Mouse (Mus musculus): ENCODE data around the gene Daxx.

- TF ChIP-seq CTCF (IDR thresholded peaks at IDR 0.05; ENCODE audit: control insufficient read depth, insufficient read depth, insufficient read length) (no peak), MYOG (IDR thresholded peaks at IDR 0.05; ENCODE audit: control insufficient read depth, extremely low read depth, insufficient read length) (no peak), MAX (IDR thresholded peaks at IDR 0.05) (no peak), CEBPB (IDR thresholded peaks at IDR 0.05; ENCODE audit: low read depth) (no peak)
These were observed 1.3 kb downstream of the Daxx start for GRCm38 (mm10) chr17:33910346-33911051.
